In genomic region chr5:137776408-137776918, GRCm38 (mm10) we compare ENCODE assay signal across 9 mouse cellular contexts. TPM values are rescaled to one million over a fixed set of nuclear protein-coding genes. Genes with fewer than 3 reads are reported as not detected.
DNase-seq lines count a peak whose midpoint lies in the region; ATAC-seq and TF ChIP-seq lines count a peak whose summit lies in the region.
"Had no signal": no experiment of that assay in that cellular context is flagged by ENCODE, and none has a peak within 500 bp of the region (broad histone marks: within the 10 kb centered on the region; RNA-seq: fewer than 3 reads in every experiment).

No protein-coding gene starts in this region.

- H3K4me3 ChIP-seq in heart, adult 2 months: no peak overlapping the region
- peak overlapping the region; percentile 16; the same call in 1 of the 2 replicates for H3K4me3 ChIP-seq in G1E (ENCODE audit: low read depth, low read length)
- no peak overlapping the region for H3K4me3 ChIP-seq in intestine, embryonic 15.5 days (replicated peaks)
- H3K4me3 ChIP-seq in lung, postnatal 0 days (ENCODE audit: low read depth, low read length): no peak overlapping the region
- H3K4me3 ChIP-seq: midbrain, embryonic 12.5 days had no signal

- 0 out of 2 replicates have a peak, but pooled peaks have one; percentile 2 for TF ChIP-seq CTCF in heart, adult 2 months (IDR thresholded peaks at IDR 0.05)
- no peak for TF ChIP-seq CTCF in G1E (IDR thresholded peaks at IDR 0.05; ENCODE audit: low read depth, low read length)
- TF ChIP-seq CTCF in lung, postnatal 0 days (IDR thresholded peaks at IDR 0.05): no peak; the same call in 1 of the 2 replicates

- no peaks in the 10 kb centered on the region for H3K27me3 ChIP-seq in heart, adult 2 months (ENCODE audit: control insufficient read depth, insufficient read depth, low read length)
- no peaks in the 10 kb centered on the region for H3K27me3 ChIP-seq in G1E (ENCODE audit: insufficient read depth, low read length)
- H3K27me3 ChIP-seq in intestine, embryonic 15.5 days (replicated peaks): no peaks in the 10 kb centered on the region
- H3K27me3 ChIP-seq in lung, postnatal 0 days (replicated peaks; ENCODE audit: insufficient read depth, low read length): no peaks in the 10 kb centered on the region
- H3K27me3 ChIP-seq: midbrain, embryonic 12.5 days had no signal

- no peaks in the 10 kb centered on the region for H3K36me3 ChIP-seq in heart, adult 2 months (ENCODE audit: control insufficient read depth, insufficient read depth, low read length)
- peaks cover 23% of the 10 kb centered on the region for H3K36me3 ChIP-seq in G1E (replicated peaks)
- H3K36me3 ChIP-seq in intestine, embryonic 15.5 days: peaks cover 6% of the 10 kb centered on the region; the same call in 1 of the 2 replicates
- H3K36me3 ChIP-seq in lung, postnatal 0 days (ENCODE audit: insufficient read depth, low read length): peaks cover 11% of the 10 kb centered on the region; the same call in 1 of the 2 replicates

- no peak for TF ChIP-seq EP300 in heart, adult 2 months (IDR thresholded peaks at IDR 0.05; ENCODE audit: insufficient read depth, low read depth, low read length)
- peak; percentile 21; the same call in 1 of the 2 replicates for TF ChIP-seq EP300 in lung, postnatal 0 days (IDR thresholded peaks at IDR 0.05)

- peaks cover 1% of the 10 kb centered on the region; the same call in 1 of the 2 replicates for H3K4me1 ChIP-seq in heart, adult 2 months (ENCODE audit: control insufficient read depth, insufficient read depth, low read length)
- peaks cover 74% of the 10 kb centered on the region for H3K4me1 ChIP-seq in G1E (ENCODE audit: insufficient read depth, low read depth, low read length)
- peaks cover 23% of the 10 kb centered on the region for H3K4me1 ChIP-seq in intestine, embryonic 15.5 days (replicated peaks)
- H3K4me1 ChIP-seq in lung, postnatal 0 days (ENCODE audit: insufficient read depth, low read depth, low read length): peaks cover 8% of the 10 kb centered on the region; the same call in 1 of the 2 replicates

- peak overlapping the region; percentile 2; the same call in 1 of the 2 replicates for H3K4me2 ChIP-seq in intestine, embryonic 15.5 days (replicated peaks)
- no peak overlapping the region for H3K4me2 ChIP-seq in lung, postnatal 0 days (replicated peaks; ENCODE audit: low read depth, low read length)
- H3K4me2 ChIP-seq: midbrain, embryonic 12.5 days had no signal

- H3K27ac ChIP-seq in heart, adult 2 months: no peak overlapping the region
- peak overlapping the region; percentile 45 for H3K27ac ChIP-seq in intestine, embryonic 15.5 days
- 0 out of 2 replicates have a peak overlapping the region, but pooled peaks have one; percentile 26 for H3K27ac ChIP-seq in lung, postnatal 0 days (ENCODE audit: low read length)
- H3K27ac ChIP-seq: midbrain, embryonic 12.5 days had no signal

- no peak overlapping the region for H3K9ac ChIP-seq in heart, adult 2 months (ENCODE audit: low read depth, low read length)
- H3K9ac ChIP-seq in intestine, embryonic 15.5 days: no peak overlapping the region
- H3K9ac ChIP-seq in lung, postnatal 0 days (replicated peaks; ENCODE audit: low read depth): no peak overlapping the region
- H3K9ac ChIP-seq: midbrain, embryonic 12.5 days had no signal

- intact Hi-C loops in heart, adult 2 months (cut with DNase I): no loop called here
- intact Hi-C loops in heart, postnatal 14 days (cut with DNase I): no loop called here
- intact Hi-C loops in left cerebral cortex, postnatal 25 days (cut with DNase I): loop anchor here (10.0 kb wide), 1 partner anchor 432 kb away; no protein-coding TSS in a partner anchor

- TF ChIP-seq POLR2A in heart, adult 2 months (IDR thresholded peaks at IDR 0.05; ENCODE audit: insufficient read depth, low read depth, low read length): no peak

- ATAC-seq in G1E (ENCODE audit: extremely low read depth, insufficient number of reproducible peaks, low FRiP score, poor library complexity, severe bottlenecking): no peak
- ATAC-seq in intestine, embryonic 15.5 days: peak; percentile 52
- peak; percentile 48 for ATAC-seq in lung, postnatal 0 days

- no peaks in the 10 kb centered on the region for H3K9me3 ChIP-seq in G1E (replicated peaks)
- H3K9me3 ChIP-seq in intestine, embryonic 15.5 days: no peaks in the 10 kb centered on the region
- no peaks in the 10 kb centered on the region for H3K9me3 ChIP-seq in lung, postnatal 0 days (ENCODE audit: low read length)
- H3K9me3 ChIP-seq: midbrain, embryonic 12.5 days had no signal

- DNase-seq in heart, adult 2 months: no peak
- DNase-seq in heart, postnatal 14 days: no peak
- no peak for DNase-seq in G1E (ENCODE audit: low spot score)
- peak; percentile 77 for DNase-seq in lung, postnatal 0 days (ENCODE audit: low spot score)
- no peak for DNase-seq in right cerebral cortex, postnatal 10 days (ENCODE audit: low spot score in 2 of 2)
- no peak for DNase-seq in urinary bladder, postnatal 36 days (ENCODE audit: low spot score in 2 of 2)
- no peak for DNase-seq in left cerebral cortex, postnatal 25 days (ENCODE audit: low spot score in 2 of 2)

- no peaks in the 10 kb centered on the region for H3K79me2 ChIP-seq in heart, adult 2 months (replicated peaks; ENCODE audit: control insufficient read depth, insufficient read depth, low read length)

- 28% methylated on average over 5 of the region's 5 CpGs for WGBS in heart, adult 2 months
- 26% methylated on average over 5 of the region's 5 CpGs for WGBS in intestine, embryonic 15.5 days
- 17% methylated on average over 5 of the region's 5 CpGs for WGBS in lung, postnatal 0 days

RNA-seq across cellular contexts. Expression of gene Ppp1r35, which starts 2.2 kb away (rescaled TPM):
- 10 to 100 TPM in 1 of 2 experiments, 1 to 10 TPM in 1; 7.4 to 10.8 TPM for total RNA-seq in heart, adult 2 months (2021)
- 6.8 and 12.0 TPM in 2 replicates for polyA plus RNA-seq in heart, adult 2 months (2012; rRNA removed)
- 10 to 100 TPM; 13.9 to 14.0 TPM for total RNA-seq in heart, postnatal 14 days (2021)
- total RNA-seq in G1E (2014; fragmentation: Nextera tagmentation) (202 and 204 TPM in 2 replicates), G1E (2017) (28.2 and 35.6 TPM in 2 replicates)
- 121 and 153 TPM in 2 replicates for polyA plus RNA-seq in G1E (2012)
- 22.3 and 22.7 TPM in 2 replicates for polyA plus RNA-seq in intestine, embryonic 15.5 days (2015; fragmentation: Nextera tagmentation; extraction: Ambion mirVana)
- polyA plus RNA-seq in lung, postnatal 0 days (2015; fragmentation: Nextera tagmentation; extraction: Ambion mirVana): 28.8 and 29.8 TPM in 2 replicates
- total RNA-seq in left cerebral cortex, postnatal 25 days (2021): 10 to 100 TPM; 23.4 to 27.1 TPM

RNA-seq across cellular contexts. Expression of gene Mepce, which starts 11.0 kb away (rescaled TPM):
- 10 to 100 TPM; 21.3 to 26.0 TPM for total RNA-seq in heart, adult 2 months (2021)
- polyA plus RNA-seq in heart, adult 2 months (2012; rRNA removed): 24.1 and 31.5 TPM in 2 replicates
- 10 to 100 TPM; 32.7 to 33.0 TPM for total RNA-seq in heart, postnatal 14 days (2021)
- 51.3 and 53.9 TPM in 2 replicates for total RNA-seq in G1E (2014; fragmentation: Nextera tagmentation)
- total RNA-seq in G1E (2017): 22.3 and 27.8 TPM in 2 replicates
- 173 and 216 TPM in 2 replicates for polyA plus RNA-seq in G1E (2012)
- 8.9 and 9.2 TPM in 2 replicates for polyA plus RNA-seq in intestine, embryonic 15.5 days (2015; fragmentation: Nextera tagmentation; extraction: Ambion mirVana)
- 12.2 and 13.7 TPM in 2 replicates for polyA plus RNA-seq in lung, postnatal 0 days (2015; fragmentation: Nextera tagmentation; extraction: Ambion mirVana)
- total RNA-seq in left cerebral cortex, postnatal 25 days (2021): 10 to 100 TPM; 41.4 to 45.0 TPM

RNA-seq across cellular contexts. Expression of gene Zcwpw1, which starts 11.1 kb away (rescaled TPM):
- total RNA-seq in heart, adult 2 months (2021): under 1 TPM; 0.44 to 0.52 TPM
- 0.39 and 0.50 TPM in 2 replicates for polyA plus RNA-seq in heart, adult 2 months (2012; rRNA removed)
- 1 to 10 TPM; 1.1 to 1.3 TPM for total RNA-seq in heart, postnatal 14 days (2021)
- 8.4 and 9.9 TPM in 2 replicates for total RNA-seq in G1E (2014; fragmentation: Nextera tagmentation)
- total RNA-seq in G1E (2017): 10.5 and 12.9 TPM in 2 replicates
- 0.15 and 0.34 TPM in 2 replicates for polyA plus RNA-seq in G1E (2012)
- polyA plus RNA-seq in intestine, embryonic 15.5 days (2015; fragmentation: Nextera tagmentation; extraction: Ambion mirVana): 13.6 and 15.6 TPM in 2 replicates
- polyA plus RNA-seq in lung, postnatal 0 days (2015; fragmentation: Nextera tagmentation; extraction: Ambion mirVana): 2.4 and 4.3 TPM in 2 replicates
- 1 to 10 TPM; 4.6 to 6.7 TPM for total RNA-seq in left cerebral cortex, postnatal 25 days (2021)

RNA-seq across cellular contexts. Expression of gene Tsc22d4, which starts 30.9 kb away (rescaled TPM):
- 100 to 1,000 TPM; 254 to 258 TPM for total RNA-seq in heart, adult 2 months (2021)
- polyA plus RNA-seq in heart, adult 2 months (2012; rRNA removed): 223 and 251 TPM in 2 replicates
- 100 to 1,000 TPM; 287 to 312 TPM for total RNA-seq in heart, postnatal 14 days (2021)
- total RNA-seq in G1E (2014; fragmentation: Nextera tagmentation): 90.8 and 114 TPM in 2 replicates
- 74.5 and 93.5 TPM in 2 replicates for total RNA-seq in G1E (2017)
- 404 and 491 TPM in 2 replicates for polyA plus RNA-seq in G1E (2012)
- 117 and 118 TPM in 2 replicates for polyA plus RNA-seq in intestine, embryonic 15.5 days (2015; fragmentation: Nextera tagmentation; extraction: Ambion mirVana)
- polyA plus RNA-seq in lung, postnatal 0 days (2015; fragmentation: Nextera tagmentation; extraction: Ambion mirVana): 119 and 129 TPM in 2 replicates
- 100 to 1,000 TPM; 173 to 195 TPM for total RNA-seq in left cerebral cortex, postnatal 25 days (2021)

RNA-seq across cellular contexts. Expression of gene Nyap1, which starts 35.1 kb away (rescaled TPM):
- total RNA-seq in heart, adult 2 months (2021): 1 to 10 TPM in 1 of 2 experiments, under 1 TPM in 1; 0.94 to 1.2 TPM
- 1.6 and 1.7 TPM in 2 replicates for polyA plus RNA-seq in heart, adult 2 months (2012; rRNA removed)
- 1 to 10 TPM; 1.4 to 1.8 TPM for total RNA-seq in heart, postnatal 14 days (2021)
- total RNA-seq in G1E (2014; fragmentation: Nextera tagmentation) (0.90 and 1.0 TPM in 2 replicates), G1E (2017) (0.38 and 0.70 TPM in 2 replicates)
- polyA plus RNA-seq in G1E (2012): 2.8 and 3.0 TPM in 2 replicates
- polyA plus RNA-seq in intestine, embryonic 15.5 days (2015; fragmentation: Nextera tagmentation; extraction: Ambion mirVana): 2.3 and 2.8 TPM in 2 replicates
- 0.51 and 0.65 TPM in 2 replicates for polyA plus RNA-seq in lung, postnatal 0 days (2015; fragmentation: Nextera tagmentation; extraction: Ambion mirVana)
- total RNA-seq in left cerebral cortex, postnatal 25 days (2021): 10 to 100 TPM; 69.0 to 73.4 TPM
